Mouse (Mus musculus) lung, adult 2 months (tissue): ENCODE measurements around the gene Mfrp.

Source experiments
- CTCF ChIP-seq: fragments of 200-500 bp; IDR thresholded peaks from 2 replicates; pipeline ENCODE4 v1.5.1; 2011; ENCODE audit warnings: mild to moderate bottlenecking, low read length, control low read depth; ENCODE audit not compliant: insufficient read depth
- POLR2A ChIP-seq: fragments of 200-500 bp; IDR thresholded peaks from 2 replicates; pipeline ENCODE4 v1.6.1; 2011; ENCODE audit warnings: low read depth, mild to moderate bottlenecking, control low read depth, low read length, borderline replicate concordance; ENCODE audit errors: extremely low read depth

DNA sequence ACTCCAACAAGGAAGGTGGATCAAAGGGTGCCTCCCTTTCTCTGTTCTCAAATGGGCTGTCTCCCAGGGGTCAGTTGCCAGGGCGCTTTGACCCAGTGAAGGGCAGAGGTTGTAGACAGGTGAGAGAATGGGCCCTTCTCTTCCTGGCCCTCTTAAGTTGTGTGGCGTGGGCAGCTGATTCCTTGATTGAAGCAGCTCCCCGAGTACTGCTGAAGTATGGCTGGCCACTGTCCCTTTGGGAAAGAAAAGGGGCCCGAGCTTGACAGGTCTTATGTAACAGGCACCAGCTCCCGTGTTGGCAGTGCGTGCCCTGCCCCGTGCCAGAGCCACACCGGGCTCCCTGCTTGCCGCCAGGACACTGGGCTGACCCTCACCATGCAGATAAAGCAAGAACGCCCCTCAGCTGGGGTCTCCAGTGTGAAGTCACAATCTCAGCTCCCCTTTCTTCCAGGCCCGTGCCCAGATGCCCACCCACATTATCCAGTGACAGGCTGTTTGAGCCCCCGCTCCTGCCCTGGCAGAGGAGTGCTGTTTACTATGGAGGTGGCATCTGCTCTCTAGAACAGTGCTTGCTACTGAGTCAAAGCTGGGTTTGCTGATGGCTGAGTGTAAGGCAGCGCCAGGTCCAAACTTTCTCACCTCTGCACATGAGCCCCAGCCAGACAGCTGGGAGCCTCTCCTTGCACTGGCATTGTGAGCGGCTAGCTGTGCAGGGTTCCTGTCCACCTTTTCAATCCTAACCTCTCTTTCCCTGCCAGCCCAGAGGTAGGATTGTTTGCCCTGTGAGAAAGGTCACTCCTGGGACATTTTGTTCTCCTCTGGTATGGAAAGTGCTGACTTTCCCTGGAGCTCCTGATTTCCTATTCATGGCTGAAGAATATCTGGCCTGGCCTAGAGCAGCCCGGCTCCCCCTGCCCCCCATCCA lies 15.5 kb upstream of the Mfrp start:
- no peak for TF ChIP-seq CTCF
- peak; percentile 14; the same call in 1 of the 2 replicates for TF ChIP-seq POLR2A
